ENCODE assay signal across 24 mouse cellular contexts in genomic region chr8:87497641-87498040, GRCm38 (mm10). TPM values are rescaled to one million over a fixed set of nuclear protein-coding genes. Genes with fewer than 3 reads are reported as not detected.
DNase-seq lines count a peak whose midpoint lies in the region; ATAC-seq lines count a peak whose summit lies in the region.
"Had no signal": no experiment of that assay in that cellular context is flagged by ENCODE, and none has a peak within 500 bp of the region (broad histone marks: within the 10 kb centered on the region; RNA-seq: fewer than 3 reads in every experiment).

No protein-coding gene starts in this region.

- no peaks in the 10 kb centered on the region for H3K9me3 ChIP-seq in forebrain, embryonic 13.5 days (replicated peaks)
- H3K9me3 ChIP-seq: embryonic facial prominence, embryonic 12.5 days; heart, embryonic 13.5 days; hindbrain, embryonic 12.5 days had no signal

- no peak overlapping the region for H3K9ac ChIP-seq in forebrain, embryonic 13.5 days
- H3K9ac ChIP-seq: embryonic facial prominence, embryonic 12.5 days; heart, embryonic 13.5 days; hindbrain, embryonic 12.5 days had no signal

- no peak overlapping the region for H3K27ac ChIP-seq in forebrain, embryonic 13.5 days
- H3K27ac ChIP-seq: embryonic facial prominence, embryonic 12.5 days; heart, embryonic 13.5 days; hindbrain, embryonic 12.5 days had no signal

- H3K4me2 ChIP-seq in forebrain, embryonic 13.5 days = no peak overlapping the region
- H3K4me2 ChIP-seq: embryonic facial prominence, embryonic 12.5 days; heart, embryonic 13.5 days; hindbrain, embryonic 12.5 days had no signal

- H3K4me3 ChIP-seq in forebrain, embryonic 13.5 days = no peak overlapping the region
- H3K4me3 ChIP-seq: embryonic facial prominence, embryonic 12.5 days; heart, embryonic 13.5 days; hindbrain, embryonic 12.5 days had no signal

- no peak for ATAC-seq in forebrain, embryonic 13.5 days
- ATAC-seq in cerebellum, adult (ENCODE audit: insufficient number of reproducible peaks, low FRiP score, low TSS enrichment) = no peak
- ATAC-seq: forebrain, embryonic 16.5 days; hindbrain, embryonic 16.5 days; inflammation-experienced regulatory T-cells, adult 6 months; intestine, postnatal 0 days; Patski had no signal

- 85% methylated on average over 6 of the region's 6 CpGs for WGBS in forebrain, embryonic 13.5 days

- H3K36me3 ChIP-seq in forebrain, embryonic 13.5 days (ENCODE audit: poor library complexity, severe bottlenecking) = no peaks in the 10 kb centered on the region
- H3K36me3 ChIP-seq: embryonic facial prominence, embryonic 12.5 days; heart, embryonic 13.5 days; hindbrain, embryonic 12.5 days had no signal

- no peaks in the 10 kb centered on the region for H3K27me3 ChIP-seq in forebrain, embryonic 13.5 days
- H3K27me3 ChIP-seq: embryonic facial prominence, embryonic 12.5 days; heart, embryonic 13.5 days; hindbrain, embryonic 12.5 days; Patski had no signal

- DNase-seq in embryo, embryonic 10 days (ENCODE audit: low spot score) = peak; percentile 60
- DNase-seq in embryo, embryonic 9.5 days (ENCODE audit: extremely low spot score) = no peak
- peak; percentile 54 for DNase-seq in embryo, embryonic 10.5 days (ENCODE audit: low spot score)
- peak; percentile 53 for DNase-seq in forelimb bud, embryonic 11.5 days (ENCODE audit: low read depth, low spot score)
- no peak for DNase-seq in gastrocnemius, postnatal 4 days (ENCODE audit: low spot score in 2 of 2)
- DNase-seq: adrenal gland, adult 2 months; adrenal gland, postnatal 25 days; cerebellum, postnatal 10 days; gastrocnemius, postnatal 14 days; heart, postnatal 36 days had no signal

- no peaks in the 10 kb centered on the region for H3K4me1 ChIP-seq in forebrain, embryonic 13.5 days
- H3K4me1 ChIP-seq: embryonic facial prominence, embryonic 12.5 days had no signal

RNA-seq across cellular contexts. Expression of gene Cbln1, which starts 25.2 kb away (rescaled TPM):
- polyA plus RNA-seq in forebrain, embryonic 13.5 days (2015; fragmentation: Nextera tagmentation; extraction: Ambion mirVana) = 7.0 and 7.9 TPM in 2 replicates
- under 1 TPM; 0.15 to 0.47 TPM for total RNA-seq in gastrocnemius, postnatal 4 days (2021)
- total RNA-seq: gastrocnemius, adult 18-20 months; granulocyte monocyte progenitor cell, adult 5-6 weeks; MEL had no signal
- polyA plus RNA-seq: heart, postnatal 0 days; inflammation-experienced regulatory T-cells, adult 6 months had no signal

Comparison
In these comparisons a context has a peak if more than half of its experiments do, and no peak if none do; other contexts are left out.
1. DNase-seq: peak in embryo, embryonic 10 days (single experiment), embryo, embryonic 10.5 days (single experiment) and forelimb bud, embryonic 11.5 days (single experiment); none in embryo, embryonic 9.5 days (single experiment) and gastrocnemius, postnatal 4 days (0 of 2).